Mouse (Mus musculus) neural tube, embryonic 14.5 days (tissue): Measurements from ENCODE around the gene Gdpd5. TPM values are rescaled to one million over a fixed set of nuclear protein-coding genes. Genes with fewer than 3 reads are reported as not detected.
A peak's percentile ranks its signal among the peaks of the same experiment; 100 is the strongest.

ENCODE experiments used
- ATAC-seq: fragments of 200-750 bp; cut with Nextera tagmentation; 2 replicates; pipeline ENCODE4 v1.8.0; 2017; ENCODE audit warnings: low read depth, mild to moderate bottlenecking, moderate TSS enrichment, moderate library complexity
- H3K27ac ChIP-seq: fragments of 300-500 bp; sonication (generic); 2 replicates; pipeline ENCODE4 v1.5.1; 2014; ENCODE audit warnings: low read depth, mild to moderate bottlenecking, control low read depth, low read length, moderate library complexity, mixed read lengths
- H3K27me3 ChIP-seq: fragments of 300-500 bp; sonication (generic); 2 replicates; pipeline ENCODE4 v1.6.1; 2014; ENCODE audit warnings: low read length; ENCODE audit not compliant: control insufficient read depth, insufficient read depth
- H3K36me3 ChIP-seq: fragments of 300-500 bp; sonication (generic); 2 replicates; pipeline ENCODE4 v1.6.1; 2014; ENCODE audit warnings: low read length, mixed read lengths; ENCODE audit not compliant: control insufficient read depth, insufficient read depth
- H3K4me1 ChIP-seq: fragments of 300-500 bp; sonication (generic); 2 replicates; pipeline ENCODE4 v1.6.1; 2014; ENCODE audit warnings: low read length; ENCODE audit not compliant: control insufficient read depth, insufficient read depth
- H3K4me2 ChIP-seq: fragments of 300-500 bp; sonication (generic); 2 replicates; pipeline ENCODE4 v1.6.1; 2014; ENCODE audit warnings: mild to moderate bottlenecking, low read depth, low read length, control low read depth
- H3K4me3 ChIP-seq: fragments of 300-500 bp; sonication (generic); 2 replicates; pipeline ENCODE4 v1.5.1; 2014; ENCODE audit warnings: low read depth, low read length, control low read depth, mixed read lengths
- H3K9ac ChIP-seq: fragments of 300-500 bp; sonication (generic); replicated peaks from 2 replicates; pipeline ENCODE4 v1.6.1; 2014; ENCODE audit warnings: low read depth, mild to moderate bottlenecking, control low read depth, low read length, mixed read lengths
- H3K9me3 ChIP-seq: fragments of 300-500 bp; sonication (generic); 2 replicates; pipeline ENCODE4 v1.6.1; 2016; ENCODE audit warnings: low read length; ENCODE audit not compliant: control insufficient read depth
- WGBS: fragments of 180-500 bp; shearing (Covaris S2); extraction: QIAGEN DNeasy Blood & Tissue Kit; methylation state at CpG from one replicate; pipeline ENCODE4 v1.1.7; 2014; 5-methylcytosine and 5-hydroxymethylcytosine counted together
- polyA plus RNA-seq: library from polyadenylated mRNA; unstranded; fragments of >200 nt; fragmentation: Nextera tagmentation; extraction: Ambion mirVana; gene quantifications from 2 replicates; pipeline ENCODE4 v1.2.1, GENCODE M21; 2014

The Gdpd5 gene
- polyA plus RNA-seq, 1 experiment from 2014 or later, result 38.1 TPM

GRCm38 (mm10) chr7:99467916-99468282 lies 86.7 kb downstream of the Gdpd5 start:
- peak overlapping the region; percentile 70 for H3K9ac ChIP-seq
- H3K4me3 ChIP-seq, result peak overlapping the region; percentile 46
- H3K36me3 ChIP-seq, result peaks cover 4% of the 10 kb centered on the region; the same call in 1 of the 2 replicates
- peak overlapping the region; percentile 72 for H3K4me2 ChIP-seq
- H3K27me3 ChIP-seq, result no peaks in the 10 kb centered on the region
- H3K9me3 ChIP-seq, result no peaks in the 10 kb centered on the region
- ATAC-seq, result no peak
- peak overlapping the region; percentile 92 for H3K27ac ChIP-seq
- peaks cover 38% of the 10 kb centered on the region for H3K4me1 ChIP-seq
- WGBS, result 15% methylated on average over 9 of the region's 11 CpGs

DNA sequence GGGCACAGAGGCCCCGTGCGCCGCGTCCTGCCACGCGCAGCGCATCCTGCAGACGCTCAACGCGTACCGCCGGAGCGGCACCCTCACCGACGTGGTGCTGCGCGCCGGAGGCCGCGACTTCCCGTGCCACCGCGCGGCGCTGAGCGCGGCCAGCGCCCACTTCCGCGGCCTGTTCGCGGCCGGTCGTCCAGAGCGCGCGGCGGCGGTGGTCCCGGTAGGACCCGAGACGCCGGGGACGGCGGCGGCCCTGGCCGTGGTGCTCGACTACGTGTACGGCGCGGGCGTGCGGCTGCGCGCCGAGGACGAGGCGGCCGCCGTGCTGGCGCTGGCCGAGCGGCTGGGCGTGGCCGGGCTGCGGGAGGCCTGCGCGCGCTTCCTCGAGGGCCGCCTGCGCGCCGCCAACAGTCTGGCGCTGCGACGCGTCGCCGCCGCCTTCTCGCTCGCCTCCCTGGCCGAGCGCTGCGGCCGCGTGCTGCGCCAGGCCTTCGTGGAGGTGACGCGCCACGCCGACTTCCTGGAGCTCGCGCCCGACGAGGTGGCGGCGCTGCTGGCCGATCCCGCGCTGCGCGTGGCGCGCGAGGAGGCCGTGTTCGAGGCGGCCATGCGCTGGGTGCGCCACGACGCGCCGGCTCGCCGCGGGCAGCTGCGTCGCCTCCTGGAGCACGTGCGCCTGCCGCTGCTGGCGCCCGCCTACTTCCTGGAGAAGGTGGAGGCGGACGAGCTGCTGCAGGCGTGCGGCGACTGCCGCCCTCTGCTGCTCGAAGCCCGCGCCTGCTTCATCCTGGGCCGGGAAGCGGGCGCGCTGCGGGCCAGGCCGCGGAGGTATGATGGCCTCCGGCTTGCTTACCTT lies 87.3 kb downstream of the Gdpd5 start:
- peaks cover 38% of the 10 kb centered on the region for H3K4me1 ChIP-seq
- H3K36me3 ChIP-seq, result peaks cover 4% of the 10 kb centered on the region; the same call in 1 of the 2 replicates
- H3K9ac ChIP-seq, result peak overlapping the region; percentile 70
- H3K27me3 ChIP-seq, result no peaks in the 10 kb centered on the region
- 1% methylated on average over 68 of the region's 145 CpGs for WGBS
- H3K4me2 ChIP-seq, result peak overlapping the region; percentile 72
- H3K27ac ChIP-seq, result peak overlapping the region; percentile 92
- ATAC-seq, result peak; percentile 82
- no peaks in the 10 kb centered on the region for H3K9me3 ChIP-seq
- H3K4me3 ChIP-seq, result peak overlapping the region; percentile 46

DNA sequence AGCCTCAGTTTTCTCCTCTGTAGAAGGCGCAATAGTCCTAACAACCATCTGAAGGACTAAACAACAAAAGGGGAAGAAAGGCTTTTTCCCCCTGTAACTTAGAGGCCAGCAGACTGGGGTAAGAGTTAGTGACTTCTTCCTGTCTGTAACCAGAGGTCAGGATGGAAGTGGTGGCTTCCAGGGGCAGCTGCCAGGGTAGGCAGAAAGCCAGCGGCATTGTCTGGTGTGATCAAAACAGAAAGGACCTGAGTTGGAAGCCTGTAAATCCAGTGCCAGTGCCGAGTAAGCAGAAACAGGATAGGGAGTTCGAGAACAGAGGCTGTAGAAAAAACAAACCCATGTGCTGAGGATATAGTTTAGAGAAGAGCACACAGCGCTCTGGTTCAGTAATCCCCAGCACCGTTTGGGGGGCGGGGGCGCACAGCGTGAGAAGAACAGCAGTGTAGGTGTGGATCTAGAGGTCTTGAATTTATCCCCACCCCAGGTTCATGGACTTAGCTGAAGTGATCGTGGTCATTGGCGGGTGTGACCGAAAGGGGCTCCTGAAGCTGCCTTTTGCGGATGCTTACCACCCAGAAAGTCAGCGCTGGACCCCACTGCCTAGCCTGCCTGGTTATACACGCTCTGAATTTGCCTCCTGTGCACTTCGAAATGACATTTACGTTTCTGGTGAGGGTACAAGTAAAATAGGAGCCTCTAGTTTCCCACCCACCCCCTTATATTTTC lies 88.6 kb downstream of the Gdpd5 start:
- peaks cover 4% of the 10 kb centered on the region; the same call in 1 of the 2 replicates for H3K36me3 ChIP-seq
- WGBS, result 80% methylated on average over 17 of the region's 17 CpGs
- ATAC-seq, result no peak
- peaks cover 41% of the 10 kb centered on the region for H3K4me1 ChIP-seq
- H3K9ac ChIP-seq, result no peak overlapping the region
- no peak overlapping the region; the same call in 1 of the 2 replicates for H3K27ac ChIP-seq
- H3K4me2 ChIP-seq, result no peak overlapping the region
- no peak overlapping the region for H3K4me3 ChIP-seq
- no peaks in the 10 kb centered on the region for H3K9me3 ChIP-seq
- H3K27me3 ChIP-seq, result no peaks in the 10 kb centered on the region

DNA sequence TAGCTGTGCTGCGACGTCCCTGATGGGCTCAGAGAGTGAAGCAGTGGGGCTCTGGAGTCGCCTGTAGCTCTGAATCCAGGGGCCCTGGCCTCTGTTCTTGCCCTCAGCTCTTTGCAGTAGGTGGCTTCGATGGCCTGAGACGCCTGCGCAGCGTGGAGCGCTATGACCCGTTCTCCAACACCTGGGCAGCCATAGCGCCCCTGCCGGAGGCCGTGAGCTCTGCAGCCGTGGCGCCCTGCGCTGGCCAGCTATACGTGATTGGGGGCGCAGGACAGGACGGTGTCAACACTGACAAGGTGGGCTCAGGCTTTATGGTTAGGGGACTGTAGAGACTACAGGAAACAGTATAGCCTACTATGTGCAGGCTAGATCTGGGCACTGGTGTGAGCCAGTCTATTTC lies 90.4 kb downstream of the Gdpd5 start:
- no peaks in the 10 kb centered on the region for H3K27me3 ChIP-seq
- 68% methylated on average over 18 of the region's 18 CpGs for WGBS

GRCm38 (mm10) chr7:99473638-99474407 lies 92.6 kb downstream of the Gdpd5 start:
- Histone ChIP-seq H3K27ac (no peak overlapping the region), H3K4me3 (no peak overlapping the region), H3K36me3 (peaks cover 23% of the 10 kb centered on the region), H3K9me3 (no peaks in the 10 kb centered on the region), H3K9ac (no peak overlapping the region), H3K27me3 (no peaks in the 10 kb centered on the region), H3K4me1 (peaks cover 9% of the 10 kb centered on the region; the same call in 1 of the 2 replicates), H3K4me2 (no peak overlapping the region)
- 83% methylated on average over 14 of the region's 14 CpGs for WGBS
- no peak for ATAC-seq

More for the DNA sequence above, 90.4 kb downstream of the Gdpd5 start:
- Histone ChIP-seq H3K4me1 (peaks cover 28% of the 10 kb centered on the region), H3K9ac (no peak overlapping the region), H3K36me3 (peaks cover 4% of the 10 kb centered on the region; the same call in 1 of the 2 replicates), H3K4me2 (no peak overlapping the region), H3K4me3 (no peak overlapping the region), H3K9me3 (no peaks in the 10 kb centered on the region), H3K27ac (no peak overlapping the region)
- ATAC-seq, result no peak

GRCm38 (mm10) chr7:99474836-99475561 lies 93.8 kb downstream of the Gdpd5 start:
- peak; percentile 33; the same call in 1 of the 2 replicates for ATAC-seq
- Histone ChIP-seq H3K4me1 (peaks cover 7% of the 10 kb centered on the region; the same call in 1 of the 2 replicates), H3K27me3 (no peaks in the 10 kb centered on the region), H3K4me2 (no peak overlapping the region), H3K9ac (no peak overlapping the region), H3K27ac (peak overlapping the region; percentile 67), H3K36me3 (peaks cover 35% of the 10 kb centered on the region), H3K4me3 (no peak overlapping the region), H3K9me3 (no peaks in the 10 kb centered on the region)
- 40% methylated on average over 11 of the region's 12 CpGs for WGBS

DNA sequence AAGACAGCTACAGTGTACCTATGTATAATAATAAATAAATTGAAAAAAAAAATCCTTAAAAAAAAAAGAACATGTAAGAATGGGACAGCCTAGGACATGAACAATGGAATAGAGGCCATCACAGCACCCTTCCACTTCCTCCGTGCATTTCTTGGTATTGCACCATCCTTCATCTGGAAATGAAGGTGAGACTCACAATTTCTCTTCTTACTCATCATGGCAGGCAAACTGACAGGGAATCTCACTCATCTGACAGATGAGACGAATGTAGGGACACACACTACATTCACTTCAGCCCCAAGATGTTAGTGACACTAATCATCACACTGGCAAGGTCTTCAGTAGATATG lies 94.3 kb downstream of the Gdpd5 start:
- ATAC-seq, result no peak
- H3K4me3 ChIP-seq, result no peak overlapping the region
- no peak overlapping the region for H3K27ac ChIP-seq
- peaks cover 12% of the 10 kb centered on the region; the same call in 1 of the 2 replicates for H3K4me1 ChIP-seq
- H3K27me3 ChIP-seq, result no peaks in the 10 kb centered on the region
- H3K9me3 ChIP-seq, result no peaks in the 10 kb centered on the region
- peaks cover 41% of the 10 kb centered on the region for H3K36me3 ChIP-seq
- no peak overlapping the region for H3K9ac ChIP-seq
- WGBS, result 90% methylated on average over 2 of the region's 2 CpGs
- no peak overlapping the region for H3K4me2 ChIP-seq

- Histone ChIP-seq H3K4me2 (no peak overlapping the region), H3K4me1 (peaks cover 14% of the 10 kb centered on the region), H3K27ac (no peak overlapping the region), H3K4me3 (no peak overlapping the region), H3K9me3 (no peaks in the 10 kb centered on the region), H3K27me3 (no peaks in the 10 kb centered on the region), H3K36me3 (peaks cover 52% of the 10 kb centered on the region), H3K9ac (no peak overlapping the region)
- 31% methylated on average over 3 of the region's 3 CpGs for WGBS
- no peak for ATAC-seq
Observed at GRCm38 (mm10) chr7:99476558-99477114, 95.4 kb downstream of the Gdpd5 start.
